Mouse (Mus musculus): ENCODE results near the gene Gm3512.
"Not testable (repeated sequence)": the region's sequence is repeated elsewhere in the genome, so short reads cannot be mapped to it uniquely, and the experiment has no call there.

Gene Gm3512

DNA sequence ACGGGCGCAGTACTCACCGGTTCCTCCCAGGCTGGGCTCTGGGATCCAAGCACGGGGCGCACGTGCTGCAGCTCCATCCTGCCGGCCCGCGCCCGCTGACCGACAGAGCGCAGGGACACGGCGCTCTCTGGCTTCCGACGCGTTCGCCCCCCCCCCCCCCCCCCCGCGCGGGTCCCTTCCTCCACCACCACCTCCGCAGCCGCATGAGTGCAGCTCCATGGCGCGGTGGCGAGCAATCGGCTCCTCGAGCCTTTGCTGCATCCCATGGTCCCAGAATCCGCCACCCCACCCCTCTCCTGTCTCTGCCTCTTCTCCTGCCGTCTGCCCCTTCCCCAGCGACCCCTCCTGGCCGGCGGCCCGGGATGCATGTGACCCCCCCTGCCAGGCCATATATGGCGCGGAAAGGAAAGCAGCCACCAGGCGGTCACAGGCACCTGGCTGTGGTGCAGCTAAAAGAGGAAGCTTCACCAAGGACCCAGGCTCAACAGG is at the start of gene Gm3512:
Gene Gm3512 (minus strand): TSS at position 51 of the 489 bp plus-strand sequence.
- not testable (repeated sequence) for DNase-seq

DNA sequence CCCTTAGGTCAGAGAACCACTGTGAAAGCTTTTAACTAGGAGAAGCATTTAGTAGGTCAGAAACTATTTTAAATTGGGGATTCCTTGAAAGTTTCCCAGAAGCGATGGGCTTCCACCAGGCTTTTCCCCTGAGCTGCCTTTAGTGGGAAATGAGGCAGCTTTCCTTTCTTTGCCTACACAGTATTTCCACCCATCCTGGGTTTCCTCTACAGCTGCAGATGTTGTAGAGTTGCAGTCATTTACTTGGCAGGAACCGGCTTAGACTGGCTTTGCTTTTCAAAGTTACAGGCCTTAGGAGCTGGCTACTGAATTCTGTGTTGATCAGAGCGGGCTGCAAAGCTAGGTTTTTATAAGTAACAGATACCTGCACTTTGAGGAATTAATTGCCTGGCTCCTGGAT is 25.7 kb upstream of the Gm3512 start:
- DNase-seq: not testable (repeated sequence)

DNA sequence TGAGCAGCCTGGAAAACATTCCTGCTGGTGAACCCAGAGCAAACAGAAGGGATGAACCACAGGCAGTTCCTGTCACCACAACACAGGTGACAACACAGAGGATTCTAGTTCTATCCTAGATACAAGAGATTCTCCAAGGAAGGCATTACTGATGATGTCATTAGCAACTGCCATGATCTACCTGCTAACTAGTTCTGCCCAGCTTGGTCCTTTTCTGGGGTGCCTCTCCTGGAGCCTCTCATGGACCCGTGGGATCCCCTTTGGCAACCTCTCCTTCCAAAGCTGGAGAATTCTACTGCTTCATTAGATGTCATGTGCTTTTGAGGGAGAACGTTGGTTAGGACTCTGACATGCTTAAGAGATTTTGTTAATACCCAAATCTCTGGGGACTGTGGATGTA is 20.1 kb upstream of the Gm3512 start, which contains the start of gene Gm16434:
Gene Gm16434 (minus strand): TSS at position 101 of the 400 bp plus-strand sequence.
- not testable (repeated sequence) for DNase-seq

DNA sequence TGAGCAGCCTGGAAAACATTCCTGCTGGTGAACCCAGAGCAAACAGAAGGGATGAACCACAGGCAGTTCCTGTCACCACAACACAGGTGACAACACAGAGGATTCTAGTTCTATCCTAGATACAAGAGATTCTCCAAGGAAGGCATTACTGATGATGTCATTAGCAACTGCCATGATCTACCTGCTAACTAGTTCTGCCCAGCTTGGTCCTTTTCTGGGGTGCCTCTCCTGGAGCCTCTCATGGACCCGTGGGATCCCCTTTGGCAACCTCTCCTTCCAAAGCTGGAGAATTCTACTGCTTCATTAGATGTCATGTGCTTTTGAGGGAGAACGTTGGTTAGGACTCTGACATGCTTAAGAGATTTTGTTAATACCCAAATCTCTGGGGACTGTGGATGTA is 49.0 kb downstream of the Gm3512 start, which contains the start of gene Gm6676:
Gene Gm6676 (minus strand): TSS at position 101 of the 400 bp plus-strand sequence.
- DNase-seq: not testable (repeated sequence)

DNA sequence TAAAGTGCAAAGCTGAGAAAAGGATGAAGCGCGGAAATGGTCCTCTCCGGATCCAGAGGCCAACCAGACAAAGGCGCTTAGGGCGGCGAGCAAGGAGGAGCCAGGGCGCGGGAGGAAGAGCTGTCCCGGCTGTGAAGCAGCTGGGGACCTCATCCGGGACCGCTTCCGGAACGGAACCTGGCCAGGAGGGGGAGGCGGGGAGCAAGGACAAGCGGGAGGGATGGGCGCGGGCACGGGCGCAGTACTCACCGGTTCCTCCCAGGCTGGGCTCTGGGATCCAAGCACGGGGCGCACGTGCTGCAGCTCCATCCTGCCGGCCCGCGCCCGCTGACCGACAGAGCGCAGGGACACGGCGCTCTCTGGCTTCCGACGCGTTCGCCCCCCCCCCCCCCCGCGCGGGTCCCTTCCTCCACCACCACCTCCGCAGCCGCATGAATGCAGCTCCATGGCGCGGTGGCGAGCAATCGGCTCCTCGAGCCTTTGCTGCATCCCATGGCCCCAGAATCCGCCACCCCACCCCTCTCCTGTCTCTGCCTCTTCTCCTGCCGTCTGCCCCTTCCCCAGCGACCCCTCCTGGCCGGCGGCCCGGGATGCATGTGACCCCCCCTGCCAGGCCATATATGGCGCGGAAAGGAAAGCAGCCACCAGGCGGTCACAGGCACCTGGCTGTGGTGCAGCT is 69.1 kb downstream of the Gm3512 start:
- DNase-seq: peak in 1 of 2 experiments; percentile 0
